Mouse (Mus musculus): Measurements from ENCODE around the gene Zfp382.
A peak's percentile ranks its signal among the peaks of the same experiment; 100 is the strongest.
"Not testable (repeated sequence)": the region's sequence is repeated elsewhere in the genome, so short reads cannot be mapped to it uniquely, and the experiment has no call there.

The Zfp382 gene

DNA sequence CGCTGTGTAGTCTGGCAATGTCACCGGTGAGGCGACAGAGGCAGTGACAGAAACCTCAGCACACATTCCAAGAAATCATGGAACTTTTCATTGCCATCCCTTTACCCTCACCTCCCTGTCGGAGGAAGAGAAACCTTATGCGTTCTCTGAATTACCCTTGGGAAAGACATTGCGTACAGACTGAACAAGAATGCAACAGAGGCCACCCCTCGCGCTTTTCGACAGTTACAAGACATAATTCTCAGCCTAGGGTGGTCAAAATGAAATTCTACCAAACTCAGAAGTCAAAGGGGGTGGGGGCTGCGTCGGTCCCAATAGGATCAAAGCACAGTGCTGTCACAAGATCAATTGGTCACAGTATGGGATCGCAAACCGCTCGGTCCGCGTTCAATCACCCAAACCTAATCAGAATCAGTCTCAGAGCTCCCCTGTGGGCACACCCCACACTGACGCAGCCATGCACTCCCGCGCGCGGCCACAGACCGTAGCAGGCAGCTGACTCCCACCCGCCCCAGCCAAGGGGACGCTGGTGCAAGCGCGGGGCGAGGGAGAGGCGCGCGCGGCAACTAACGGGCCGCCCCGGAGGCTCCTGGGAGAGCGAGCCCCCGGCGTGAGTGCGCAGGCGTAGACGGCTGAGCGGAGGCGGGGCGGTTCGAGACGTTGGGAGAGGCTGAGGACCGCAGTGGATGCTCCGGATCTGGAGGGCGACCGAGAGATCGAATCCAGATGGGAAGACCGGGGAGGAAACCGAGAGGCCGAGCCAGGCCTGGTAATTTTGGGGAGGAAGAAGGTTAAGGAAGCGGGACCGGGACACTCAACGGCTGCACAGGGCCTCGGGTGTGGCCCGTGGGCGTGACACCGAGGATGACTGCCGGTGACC is at the start of gene Zfp382:
Zfp382 (plus strand) TSS at position 635 of the 880 bp plus-strand sequence.
- DNase-seq (ENCODE audit: low spot score in 2 of 2), result peak; percentile 83 to 88

GRCm38 (mm10) chr7:30072146-30073028 is 49.4 kb upstream of the Zfp382 start, which contains the start of gene Zfp82:
TSS of gene Zfp82 (minus strand) at chr7:30072900.
- DNase-seq (ENCODE audit: low spot score in 2 of 2), result peak; percentile 49 to 78

DNA sequence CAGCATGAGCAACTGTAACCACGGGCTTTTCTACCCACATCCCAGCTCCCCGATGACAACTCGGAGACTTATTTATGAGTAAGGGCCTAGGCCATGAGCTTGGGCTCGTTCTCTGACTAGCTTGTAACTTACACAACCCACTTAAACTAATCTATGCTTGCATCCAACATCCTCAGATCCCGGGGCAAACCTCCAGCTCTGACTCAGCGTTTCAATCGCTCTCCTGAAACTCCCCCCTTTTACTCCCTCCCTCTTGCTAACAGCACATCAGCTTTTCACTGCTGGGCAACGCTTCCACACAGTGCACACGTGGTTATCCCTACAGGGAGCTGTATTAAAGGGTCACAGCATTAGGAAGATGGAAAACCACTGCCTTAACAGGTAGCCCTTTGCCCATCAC is 35.2 kb upstream of the Zfp382 start:
- no peak for DNase-seq (ENCODE audit: low spot score in 2 of 2)

GRCm38 (mm10) chr7:30089405-30089804 is 32.3 kb upstream of the Zfp382 start:
- no peak for DNase-seq (ENCODE audit: low spot score in 2 of 2)

DNA sequence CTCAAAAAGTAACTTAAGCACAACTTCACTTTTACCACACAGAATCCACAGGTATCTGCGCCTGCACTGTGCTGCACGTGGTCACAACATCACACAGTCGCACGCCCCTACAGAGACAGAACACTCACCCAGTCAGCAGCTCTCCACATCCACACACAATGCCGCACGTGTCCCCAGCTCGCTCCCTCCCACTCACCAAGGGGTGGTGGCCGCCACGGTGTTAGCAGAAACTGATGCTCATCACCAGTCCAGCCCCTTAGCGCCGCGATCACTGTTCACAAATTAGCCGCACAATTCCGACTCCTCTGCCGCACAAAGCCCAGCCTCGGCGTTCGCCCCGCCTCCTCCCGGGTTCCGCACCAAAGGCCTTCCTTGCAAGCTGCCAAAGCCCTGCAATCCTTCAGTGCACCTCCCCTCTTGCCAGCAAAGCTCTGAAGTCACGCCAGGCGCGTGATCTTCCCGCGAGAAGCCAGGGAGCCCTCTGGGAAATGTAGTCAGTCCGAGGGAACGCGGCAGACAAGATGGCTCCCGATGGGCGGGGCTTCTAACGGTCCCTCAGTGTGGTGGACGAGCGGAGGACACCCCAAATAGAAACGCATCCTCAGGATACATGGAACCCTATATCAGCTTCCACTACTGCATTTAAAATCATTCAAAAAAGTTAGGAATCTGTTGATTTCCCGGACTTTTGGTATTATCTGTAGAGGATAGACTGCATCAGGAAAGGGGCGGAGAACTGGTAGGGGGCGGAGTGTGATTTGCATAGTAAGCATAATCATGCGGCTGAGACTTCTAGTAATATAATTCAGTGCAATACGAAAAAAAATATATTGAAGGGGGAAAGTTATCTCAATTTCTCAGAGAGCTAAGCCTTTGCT is 31.4 kb upstream of the Zfp382 start, which contains the start of the genes Gm26920 and Zfp566:
Gm26920 (minus strand) TSS at position 319 of the 878 bp plus-strand sequence.
Zfp566 (minus strand) TSS at position 436 of the 878 bp plus-strand sequence.
- DNase-seq (ENCODE audit: low spot score in 2 of 2), result peak; percentile 93 to 94

DNA sequence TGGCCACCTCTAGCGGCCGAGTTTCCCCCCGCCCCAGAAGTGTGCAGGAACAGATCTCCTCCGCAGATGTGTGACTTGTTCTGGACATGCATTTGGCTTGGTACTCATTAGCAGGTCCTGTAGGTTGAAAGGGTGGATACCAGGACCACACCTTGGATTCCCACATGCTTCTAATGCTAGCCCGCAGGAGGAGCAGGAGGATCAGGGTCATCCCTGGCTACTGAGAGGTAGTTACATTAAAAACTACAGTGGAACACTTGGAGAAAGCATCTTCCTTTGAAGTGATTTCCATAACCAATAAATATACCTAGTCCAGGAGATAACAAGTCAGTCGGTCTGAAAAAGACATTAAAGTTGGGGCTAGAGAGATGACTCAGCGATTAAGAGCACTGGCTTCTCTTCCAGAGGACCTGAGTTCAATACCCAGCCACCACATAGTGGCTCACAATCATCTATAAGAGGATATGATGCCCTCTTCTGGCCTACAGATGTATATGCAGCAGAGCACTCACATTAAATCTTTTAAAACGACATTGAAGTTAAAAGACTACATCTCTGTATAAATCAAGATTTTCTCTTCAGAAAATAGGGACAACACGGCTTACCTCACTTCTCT is 30.7 kb upstream of the Zfp382 start:
- no peak for DNase-seq (ENCODE audit: low spot score in 2 of 2)

GRCm38 (mm10) chr7:30092666-30093065 is 29.1 kb upstream of the Zfp382 start:
- no peak for DNase-seq (ENCODE audit: low spot score in 2 of 2)

DNA sequence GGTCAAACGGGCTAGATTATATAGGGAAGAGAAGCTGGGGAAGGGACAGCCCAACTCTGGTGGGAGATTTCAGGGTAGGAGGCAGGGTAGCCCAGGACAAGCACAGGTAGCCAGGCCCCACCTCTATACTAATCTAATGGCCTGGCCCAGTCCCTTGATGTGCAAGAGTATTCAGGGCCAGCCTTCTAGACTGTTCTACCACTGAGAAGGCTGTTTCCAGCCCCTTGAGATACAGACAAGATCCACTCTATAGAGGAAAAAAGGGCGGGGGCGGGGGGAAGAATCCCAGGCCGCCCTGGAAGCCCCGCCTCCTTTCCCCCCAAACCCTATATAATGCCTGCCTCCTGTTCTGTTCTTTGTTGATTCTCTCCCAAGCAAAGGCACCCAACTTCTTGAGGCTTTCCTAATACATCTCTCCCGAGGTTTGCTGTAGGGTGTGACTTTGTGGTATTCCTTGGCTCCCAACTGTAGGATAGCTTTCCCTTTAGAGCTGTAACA is 27.8 kb upstream of the Zfp382 start:
- DNase-seq (ENCODE audit: low spot score in 2 of 2), result no peak

DNA sequence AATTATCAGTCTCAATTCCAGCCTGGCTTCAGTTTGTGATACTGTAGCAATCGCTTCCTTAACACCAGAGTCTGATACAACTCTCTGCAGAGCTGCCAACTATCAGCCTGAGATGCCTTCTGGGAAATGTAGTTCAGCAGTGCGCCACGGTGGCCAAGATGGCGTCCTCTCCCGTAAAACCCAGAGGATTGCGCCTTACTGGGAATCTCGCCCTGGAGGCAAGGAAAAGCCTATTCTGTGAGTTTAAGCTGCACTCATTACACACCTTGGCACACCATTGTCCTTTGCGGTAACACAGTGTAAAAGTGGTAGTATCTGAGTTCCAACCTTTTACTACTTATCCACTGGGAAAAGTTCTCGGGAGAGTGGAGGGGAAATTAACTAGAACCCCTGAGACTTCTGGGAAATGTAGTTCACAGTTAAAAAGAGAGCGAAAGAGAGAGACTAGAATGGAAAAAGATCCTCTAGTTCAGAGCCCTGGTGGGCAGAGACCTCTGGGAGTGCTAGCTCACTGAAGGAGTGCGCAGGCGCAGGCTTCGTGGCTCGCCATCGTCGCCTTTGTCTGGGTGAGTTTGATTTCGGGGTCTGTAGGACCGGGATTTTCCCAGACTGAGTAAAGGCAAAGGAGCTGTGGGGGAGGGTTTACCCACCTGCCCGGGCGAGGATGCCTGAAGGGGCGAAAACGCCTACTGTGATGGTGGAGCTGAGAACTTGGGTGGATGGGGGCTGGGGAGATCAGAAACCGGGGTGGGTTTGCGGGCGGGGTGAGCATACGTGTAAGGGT is 26.9 kb upstream of the Zfp382 start, which contains the start of gene Zfp260:
Zfp260 (plus strand) TSS at position 132 of the 784 bp plus-strand sequence.
- peak; percentile 85 to 87 for DNase-seq (ENCODE audit: low spot score in 2 of 2)

GRCm38 (mm10) chr7:30095551-30096125 is 26.1 kb upstream of the Zfp382 start:
- no peak for DNase-seq (ENCODE audit: low spot score in 2 of 2)

DNA sequence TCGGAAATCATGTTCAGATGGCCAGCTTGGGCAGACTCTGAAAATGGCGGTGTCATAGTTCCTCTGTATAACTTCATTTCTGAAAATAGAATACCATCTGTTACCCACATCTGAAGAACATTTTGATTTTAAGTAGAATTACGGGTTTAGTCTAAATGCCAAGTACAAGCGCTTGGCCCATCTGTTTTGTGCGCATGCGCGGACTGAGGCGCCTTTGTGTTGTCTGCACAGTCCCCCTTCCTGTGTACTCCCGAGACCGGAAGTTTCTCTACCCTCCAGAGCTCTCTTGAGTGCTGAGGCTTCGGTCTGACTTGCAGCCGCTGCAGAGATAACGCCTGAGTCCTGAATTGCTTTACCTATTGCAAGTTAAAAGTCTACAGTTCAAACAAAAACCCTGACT is 22.4 kb upstream of the Zfp382 start:
- DNase-seq (ENCODE audit: low spot score in 2 of 2), result peak; percentile 62 to 73

GRCm38 (mm10) chr7:30116076-30116475 is 5.7 kb upstream of the Zfp382 start:
- DNase-seq (ENCODE audit: low spot score in 2 of 2), result no peak

- DNase-seq (ENCODE audit: low spot score in 2 of 2), result not testable (repeated sequence)
These were observed 3.8 kb upstream of the Zfp382 start for GRCm38 (mm10) chr7:30117935-30118334.

- no peak for DNase-seq (ENCODE audit: low spot score in 2 of 2)
These were observed 417 bp downstream of the Zfp382 start for GRCm38 (mm10) chr7:30122188-30122530.

DNA sequence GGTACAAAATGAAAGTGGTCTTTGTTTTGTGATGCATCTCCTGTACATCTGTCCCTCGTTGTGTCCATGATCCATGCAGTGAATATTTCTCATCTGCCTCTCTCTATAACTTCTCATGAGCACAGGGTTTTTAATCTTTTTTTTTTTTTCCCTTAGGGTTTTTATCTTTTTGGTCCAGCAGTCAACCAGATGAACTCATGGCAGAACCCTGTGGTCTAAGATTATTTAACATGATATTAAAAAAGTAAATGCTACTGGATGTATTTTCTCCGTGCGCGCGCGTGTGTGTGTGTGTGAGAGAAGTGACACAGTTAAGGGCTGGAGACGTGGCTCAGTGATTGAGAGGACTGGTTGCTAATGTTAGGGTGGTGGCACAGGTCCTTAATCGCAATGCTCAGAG is 8.2 kb downstream of the Zfp382 start:
- no peak for DNase-seq (ENCODE audit: low spot score in 2 of 2)

GRCm38 (mm10) chr7:30132396-30132795 is 10.7 kb downstream of the Zfp382 start:
- DNase-seq (ENCODE audit: low spot score in 2 of 2), result no peak

DNA sequence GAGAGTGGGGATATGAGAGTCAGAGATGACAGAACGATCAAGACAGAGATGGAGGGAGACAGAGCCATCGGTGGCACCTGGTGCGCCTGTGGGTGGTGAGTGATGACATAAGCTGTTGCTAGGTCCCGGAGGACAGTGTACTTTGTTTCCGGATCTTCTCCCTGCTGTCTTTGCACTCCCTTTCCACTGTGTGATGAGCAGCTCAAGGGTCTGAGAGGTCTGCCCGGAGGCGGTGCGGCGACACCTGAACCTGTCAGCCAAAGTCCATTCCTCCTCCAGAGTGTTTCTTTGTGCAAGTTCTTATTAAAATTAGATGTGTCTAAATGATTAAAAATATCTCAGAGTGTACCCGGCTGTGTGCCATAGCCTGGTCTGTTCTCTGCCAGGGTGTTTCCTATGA is 15.1 kb downstream of the Zfp382 start:
- no peak for DNase-seq (ENCODE audit: low spot score in 2 of 2)

- no peak for DNase-seq (ENCODE audit: low spot score in 2 of 2)
These were observed 21.4 kb downstream of the Zfp382 start for GRCm38 (mm10) chr7:30143170-30143554.

DNA sequence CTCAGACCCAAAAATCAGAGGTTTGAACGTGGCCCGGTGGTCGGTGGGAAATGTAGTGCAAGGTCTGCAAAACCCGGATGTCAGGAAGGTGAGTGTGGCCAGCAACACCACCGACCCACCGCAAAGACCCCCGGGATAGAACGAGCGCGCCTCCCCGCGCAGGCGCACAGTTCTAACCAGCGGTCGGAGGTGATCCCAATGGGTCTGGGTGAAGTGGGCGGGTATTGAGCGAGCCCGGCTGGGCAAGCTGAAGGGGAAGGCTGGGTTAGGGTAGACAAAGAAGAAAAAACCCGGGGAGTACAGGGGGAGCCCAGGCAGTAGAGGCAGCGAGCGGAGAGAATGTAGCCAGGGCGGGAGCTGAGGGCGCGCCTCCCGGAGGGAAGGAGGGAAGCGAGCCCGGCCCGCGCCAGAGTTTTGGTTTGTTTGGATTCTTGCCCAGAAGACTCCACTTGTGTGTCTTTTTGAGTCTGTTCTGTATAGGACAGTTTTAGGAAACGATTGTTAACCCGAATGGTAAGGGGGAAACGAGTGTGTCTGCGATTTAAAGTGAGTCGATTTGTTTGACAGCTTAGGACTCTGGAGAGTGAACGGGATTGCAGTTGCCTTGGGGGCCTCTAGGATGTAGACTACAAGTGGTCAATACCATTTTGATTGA is 21.9 kb downstream of the Zfp382 start:
- peak; percentile 77 to 83 for DNase-seq (ENCODE audit: low spot score in 2 of 2)
